Mouse (Mus musculus) v-Abl transformed pro-B cells (cell line): Measurements from ENCODE around the gene Ush1c.

ENCODE experiments used
- in situ Hi-C, 2 experiments: fragments of 400-800 bp; cut with MboI; formaldehyde crosslinking; loops; one replicate each; pipeline ENCODE4 v1.15.1; 2025; ENCODE audit not compliant: unreplicated experiment in 2 of 2

Gene Ush1c

DNA sequence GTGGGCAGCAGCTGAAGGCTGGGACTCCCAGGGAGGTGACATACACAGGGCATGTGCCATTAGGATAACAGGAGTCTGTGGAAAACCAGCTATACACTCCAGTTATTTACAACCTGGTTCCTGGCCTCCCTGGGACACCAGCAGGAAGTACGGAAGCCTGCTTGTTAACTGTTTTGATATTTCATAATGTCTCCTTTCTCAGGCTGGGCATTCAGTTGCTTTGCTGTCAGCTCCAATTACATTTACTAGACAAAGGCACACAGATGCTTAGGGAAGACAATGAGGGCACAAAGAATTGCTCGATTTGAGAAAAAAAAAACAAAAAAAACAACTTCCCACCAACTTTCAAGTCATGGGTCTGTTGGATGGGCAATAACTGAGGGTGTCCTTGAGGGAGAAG, 21.8 kb downstream of the Ush1c start:
- in situ Hi-C loops, result loop anchor here (25.0 kb wide), 2 partner anchors 354 to 479 kb away; partner anchors contain the start of genes Kdelr1 (in 1 of the 2) and Spaca4 (in 1 of the 2)

DNA sequence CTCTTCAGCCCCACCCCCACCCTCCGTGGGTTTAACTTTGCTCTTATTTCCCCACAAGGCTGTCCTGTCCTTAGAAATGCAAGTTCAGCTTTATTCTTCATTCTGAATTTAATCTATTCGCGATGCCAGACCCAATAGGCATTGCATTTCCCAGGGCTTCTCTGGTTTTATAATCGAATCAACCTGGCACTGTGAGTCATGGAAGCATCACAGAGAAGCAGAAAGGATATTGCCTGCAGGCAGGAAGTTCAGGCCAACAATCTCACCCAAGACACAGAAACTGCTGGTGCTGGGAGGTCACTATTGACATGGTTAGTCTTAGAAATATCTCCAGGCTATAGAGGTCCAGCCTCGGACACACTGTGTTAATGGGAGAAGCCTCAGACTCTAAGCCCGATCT, 28.0 kb downstream of the Ush1c start:
- in situ Hi-C loops, result loop anchor here (25.0 kb wide), 2 partner anchors 348 to 473 kb away; partner anchors contain the start of genes Kdelr1 (in 1 of the 2) and Spaca4 (in 1 of the 2)

- in situ Hi-C loops, result loop anchor here (10.0 to 25.0 kb wide), 3 partner anchors 263 to 471 kb away; partner anchors contain the start of genes Kdelr1 (in 1 of the 2) and Spaca4 (in 1 of the 2)
Observed at GRCm38 (mm10) chr7:46208131-46208530, 30.2 kb downstream of the Ush1c start.

- in situ Hi-C loops, result loop anchor here (5.0 to 25.0 kb wide), 4 partner anchors 107 to 467 kb away; partner anchors contain the start of genes Kdelr1 (in 1 of the 2) and Spaca4 (in 1 of the 2)
Observed at GRCm38 (mm10) chr7:46204775-46205174, 33.5 kb downstream of the Ush1c start.

GRCm38 (mm10) chr7:46204046-46204471, 34.2 kb downstream of the Ush1c start:
- in situ Hi-C loops, result loop anchor here (5.0 to 25.0 kb wide), 4 partner anchors 107 to 467 kb away; partner anchors contain the start of genes Kdelr1 (in 1 of the 2) and Spaca4 (in 1 of the 2)

GRCm38 (mm10) chr7:46201649-46202048, 36.7 kb downstream of the Ush1c start:
- in situ Hi-C loops, result loop anchor here (5.0 to 25.0 kb wide), 4 partner anchors 104 to 464 kb away; partner anchors contain the start of genes Kdelr1 (in 1 of the 2) and Spaca4 (in 1 of the 2)

DNA sequence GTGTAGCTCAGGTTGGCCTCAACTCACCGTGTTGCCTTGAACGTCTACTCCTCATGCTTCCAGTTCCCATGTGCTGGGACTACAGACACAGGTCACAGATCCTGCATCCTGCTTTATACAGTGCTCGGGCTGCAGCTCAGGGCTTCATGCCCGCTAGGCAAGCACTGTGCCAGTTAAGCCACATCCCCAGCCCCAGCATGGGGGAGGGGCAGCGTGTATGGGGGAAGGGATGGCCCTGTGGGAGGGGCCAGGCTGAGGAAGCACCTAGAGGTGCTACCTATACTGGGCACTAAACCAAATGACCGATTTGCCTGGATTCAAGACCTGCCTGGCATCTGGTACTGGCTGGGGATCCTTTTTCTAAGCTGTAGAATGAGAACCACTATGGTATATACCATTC, 38.3 kb downstream of the Ush1c start:
- in situ Hi-C loops, result loop anchor here (5.0 to 25.0 kb wide), 4 partner anchors 103 to 463 kb away; partner anchors contain the start of genes Kdelr1 (in 1 of the 2) and Spaca4 (in 1 of the 2)

DNA sequence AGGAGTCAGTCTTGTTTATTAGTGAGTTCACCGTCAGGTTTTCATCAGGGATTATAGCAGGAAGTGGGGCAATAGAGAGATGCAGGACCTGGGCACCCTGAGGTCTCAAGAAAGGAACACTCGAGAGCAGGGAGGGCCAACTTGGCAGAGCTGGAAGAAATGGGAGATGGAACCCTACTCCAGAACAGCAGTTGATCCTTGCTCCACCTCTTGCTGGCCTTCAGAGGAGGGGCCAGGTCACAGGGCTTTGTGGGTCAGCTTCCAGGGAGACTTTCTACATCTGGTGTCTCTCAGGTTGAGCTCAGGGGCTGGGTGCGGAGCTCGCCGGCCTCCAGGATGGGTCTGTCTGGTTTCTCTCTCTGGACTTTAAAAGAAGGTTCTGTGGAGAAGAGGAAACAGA, 42.9 kb downstream of the Ush1c start:
- in situ Hi-C loops, result no loop called here

DNA sequence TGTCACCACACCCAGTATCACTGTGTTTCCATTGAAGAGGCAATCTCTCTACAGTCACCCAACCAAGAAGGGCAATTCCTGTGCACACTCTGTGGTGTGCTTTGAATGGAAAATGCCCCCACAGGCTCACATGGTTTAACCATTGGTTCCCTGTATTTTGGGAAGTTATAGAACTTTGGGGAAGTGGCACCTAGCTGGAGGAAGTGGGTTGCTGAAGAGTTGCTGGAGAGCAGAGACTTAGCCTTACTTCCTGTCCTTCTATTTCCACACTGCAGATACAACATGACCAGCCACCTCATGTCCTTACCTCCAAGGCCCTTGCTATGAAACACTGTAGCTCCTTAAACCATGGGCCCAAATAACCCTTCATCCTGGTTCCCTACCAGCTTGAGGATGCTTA, 54.1 kb downstream of the Ush1c start:
- in situ Hi-C loops, result loop anchor here in 1 of 2 experiments (5.0 kb wide), 1 partner anchor 87 kb away; no protein-coding TSS in a partner anchor

DNA sequence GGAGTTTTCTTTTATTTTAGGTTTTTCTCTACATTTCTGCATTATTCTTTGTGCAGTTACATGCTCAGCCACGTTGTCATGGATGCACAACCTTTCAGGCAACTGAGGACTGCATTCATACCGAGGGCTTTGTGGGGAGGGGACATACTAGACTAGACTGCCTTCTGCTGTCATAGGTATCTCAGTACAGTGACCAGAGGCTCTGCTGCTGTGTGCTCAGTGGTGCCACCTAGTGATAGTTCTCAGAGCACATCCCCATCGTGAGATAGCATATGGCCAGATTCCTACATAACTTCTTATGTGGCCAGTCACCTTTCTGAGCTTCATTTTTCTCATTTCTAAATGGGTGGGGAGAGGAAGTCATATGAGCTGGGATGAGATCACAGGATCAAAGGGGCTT, 56.7 kb downstream of the Ush1c start:
- in situ Hi-C loops, result loop anchor here in 1 of 2 experiments (5.0 kb wide), 1 partner anchor 84 kb away; no protein-coding TSS in a partner anchor

DNA sequence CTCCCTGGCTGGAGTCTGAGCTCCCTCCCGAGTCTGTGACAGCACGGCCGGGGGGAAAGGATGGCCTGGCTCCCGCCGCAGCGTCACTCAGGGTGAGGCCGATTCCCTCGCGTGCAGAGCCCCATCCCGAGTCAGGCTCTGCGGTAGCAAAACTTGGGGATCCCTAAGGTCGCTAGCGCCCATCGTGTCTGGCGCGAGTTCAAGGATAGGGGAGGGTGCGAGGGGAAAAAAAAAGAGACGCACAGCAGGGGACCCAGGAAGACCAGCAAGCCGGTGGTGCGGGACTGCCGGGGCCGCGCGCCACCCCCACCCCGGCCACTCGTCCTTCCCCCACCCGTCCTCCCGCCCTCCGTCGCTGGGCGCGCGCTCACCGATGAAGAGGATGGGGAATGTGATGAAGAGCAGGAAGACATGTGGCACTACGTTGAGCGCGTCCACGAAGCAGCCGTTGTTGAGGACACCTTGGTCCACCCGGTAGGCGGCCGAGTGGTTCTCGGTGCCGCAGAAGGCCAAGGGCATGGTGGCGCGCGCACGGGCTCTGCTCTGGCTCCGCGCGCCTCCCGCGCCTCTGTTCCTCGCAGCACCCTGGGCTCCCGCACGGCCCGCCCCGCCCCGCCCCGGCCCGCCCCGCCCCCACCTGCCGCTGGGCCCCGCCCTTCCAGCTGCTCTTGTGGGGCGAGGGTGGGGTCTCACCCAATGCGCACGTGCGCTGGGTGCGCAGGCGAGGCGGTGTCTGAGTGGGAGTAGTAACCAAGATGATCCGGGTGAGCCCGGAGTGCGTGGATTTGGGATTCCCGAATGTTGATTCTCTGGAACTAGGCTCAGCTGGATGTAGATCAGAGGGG, 58.6 kb downstream of the Ush1c start, which contains the start of gene Abcc8:
TSS of gene Abcc8 (minus strand) at position 603 of the 845 bp plus-strand sequence.
- in situ Hi-C loops, result loop anchor here (5.0 to 10.0 kb wide), 2 partner anchors 82 to 85 kb away; no protein-coding TSS in a partner anchor

DNA sequence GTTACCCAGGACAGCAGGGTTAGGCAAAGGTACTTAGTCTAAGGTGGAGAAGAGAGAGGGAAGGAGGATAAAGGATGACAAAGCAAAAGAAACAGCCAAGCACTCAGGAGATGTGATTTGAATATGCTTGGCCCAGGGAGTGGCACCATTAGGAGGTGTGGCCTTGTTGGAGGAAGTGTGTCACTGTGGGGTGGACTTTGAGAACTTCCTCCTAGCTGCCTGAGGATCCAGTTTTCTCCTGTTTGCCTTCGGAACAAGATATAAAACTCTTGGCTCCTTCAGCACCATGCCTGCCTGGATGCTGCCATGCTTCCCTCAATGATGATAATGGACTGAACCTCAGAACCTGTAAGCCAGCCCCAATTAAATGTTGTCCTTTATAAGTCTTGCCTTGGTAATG, 69.3 kb downstream of the Ush1c start:
- in situ Hi-C loops, result loop anchor here in 1 of 2 experiments (5.0 kb wide), 1 partner anchor 47 kb away; no protein-coding TSS in a partner anchor

- in situ Hi-C loops, result loop anchor here in 1 of 2 experiments (5.0 kb wide), 1 partner anchor 46 kb away; no protein-coding TSS in a partner anchor
Observed at GRCm38 (mm10) chr7:46168402-46168801, 69.9 kb downstream of the Ush1c start.

GRCm38 (mm10) chr7:46167901-46168300, 70.4 kb downstream of the Ush1c start:
- in situ Hi-C loops, result loop anchor here in 1 of 2 experiments (5.0 kb wide), 1 partner anchor 46 kb away; no protein-coding TSS in a partner anchor

GRCm38 (mm10) chr7:46165876-46166275, 72.4 kb downstream of the Ush1c start:
- in situ Hi-C loops, result loop anchor here in 1 of 2 experiments (5.0 kb wide), 1 partner anchor 44 kb away; no protein-coding TSS in a partner anchor

- in situ Hi-C loops, result no loop called here
Observed at GRCm38 (mm10) chr7:46162731-46163130, 75.6 kb downstream of the Ush1c start.

- in situ Hi-C loops, result no loop called here
Observed at GRCm38 (mm10) chr7:46162132-46162727, 76.1 kb downstream of the Ush1c start.

GRCm38 (mm10) chr7:46161615-46162014, 76.7 kb downstream of the Ush1c start:
- in situ Hi-C loops, result no loop called here

DNA sequence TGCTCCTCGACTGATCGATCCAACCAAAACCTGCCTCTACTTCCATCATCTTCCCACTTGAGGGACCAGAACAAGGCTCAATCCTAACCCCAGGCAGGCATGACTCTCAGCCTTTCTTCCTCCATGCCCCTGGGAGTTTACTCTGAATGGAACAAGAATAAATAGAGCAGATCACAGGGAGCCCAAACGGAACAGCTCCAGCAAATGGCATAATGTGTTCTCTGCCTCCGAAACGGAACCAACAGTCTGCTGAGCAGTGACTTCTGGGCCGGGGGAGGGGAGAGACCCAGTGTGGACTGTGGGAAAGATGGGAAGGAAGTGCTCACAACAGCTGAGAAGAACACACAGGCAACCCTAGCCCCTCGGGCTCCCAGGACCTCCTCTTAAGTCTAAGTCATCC, 80.6 kb downstream of the Ush1c start:
- in situ Hi-C loops, result no loop called here
